Mouse (Mus musculus): ENCODE data around the gene Serpina3k. TPM values are rescaled to one million over a fixed set of nuclear protein-coding genes. Genes with fewer than 3 reads are reported as not detected.
"Not testable (repeated sequence)": the region's sequence is repeated elsewhere in the genome, so short reads cannot be mapped to it uniquely, and the experiment has no call there.

Serpina3k gene
- not detected in 2 replicates for polyA plus RNA-seq (2015; fragmentation: Nextera tagmentation; extraction: Ambion mirVana)

- H3K9me3 ChIP-seq (replicated peaks; ENCODE audit: low read length); H3K9ac ChIP-seq (ENCODE audit: low read depth, low read length); H3K27ac ChIP-seq; ATAC-seq (replicated peaks; ENCODE audit: low FRiP score, low read depth); H3K36me3 ChIP-seq (ENCODE audit: insufficient read depth, low read length); H3K4me1 ChIP-seq (replicated peaks; ENCODE audit: insufficient read depth, low read length); H3K4me2 ChIP-seq (ENCODE audit: low read length); DNase-seq (ENCODE audit: low spot score); H3K27me3 ChIP-seq (ENCODE audit: insufficient read depth, low read length); H3K4me3 ChIP-seq (replicated peaks; ENCODE audit: low read depth, low read length): not testable (repeated sequence)
- WGBS = 83% methylated on average over 3 of the region's 3 CpGs
These were observed at the start of gene Serpina3k, which contains the start of gene Serpina3m for GRCm38 (mm10) chr12:104338226-104338625. Serpina3k (plus strand) TSS chr12:104338486. Serpina3m (plus strand) TSS chr12:104338486.

GRCm38 (mm10) chr12:104289872-104290271 lies 48.4 kb upstream of the Serpina3k start:
- H3K4me1 ChIP-seq (replicated peaks; ENCODE audit: insufficient read depth, low read length) = no peaks in the 10 kb centered on the region
- no peaks in the 10 kb centered on the region for H3K27me3 ChIP-seq (ENCODE audit: insufficient read depth, low read length)
- TF ChIP-seq CTCF (IDR thresholded peaks at IDR 0.05; ENCODE audit: low read depth) = no peak
- WGBS = 51% methylated on average over 4 of the region's 4 CpGs
- H3K4me2 ChIP-seq (ENCODE audit: low read length) = no peak overlapping the region
- no peaks in the 10 kb centered on the region for H3K36me3 ChIP-seq (ENCODE audit: insufficient read depth, low read length)
- no peak overlapping the region for H3K9ac ChIP-seq (ENCODE audit: low read depth, low read length)
- no peak overlapping the region for H3K27ac ChIP-seq
- DNase-seq (ENCODE audit: low spot score) = no peak
- no peak for ATAC-seq (replicated peaks; ENCODE audit: low FRiP score, low read depth)
- H3K9me3 ChIP-seq (replicated peaks; ENCODE audit: low read length) = no peaks in the 10 kb centered on the region
- H3K4me3 ChIP-seq (replicated peaks; ENCODE audit: low read depth, low read length) = no peak overlapping the region

- no peak overlapping the region for H3K27ac ChIP-seq
- no peaks in the 10 kb centered on the region for H3K9me3 ChIP-seq (replicated peaks; ENCODE audit: low read length)
- ATAC-seq (replicated peaks; ENCODE audit: low FRiP score, low read depth) = no peak
- H3K36me3 ChIP-seq (ENCODE audit: insufficient read depth, low read length) = no peaks in the 10 kb centered on the region
- 86% methylated on average over 2 of the region's 2 CpGs for WGBS
- H3K4me1 ChIP-seq (replicated peaks; ENCODE audit: insufficient read depth, low read length) = no peaks in the 10 kb centered on the region
- no peak for DNase-seq (ENCODE audit: low spot score)
- no peak for TF ChIP-seq CTCF (IDR thresholded peaks at IDR 0.05; ENCODE audit: low read depth)
- H3K4me2 ChIP-seq (ENCODE audit: low read length) = no peak overlapping the region
- H3K9ac ChIP-seq (ENCODE audit: low read depth, low read length) = no peak overlapping the region
- H3K27me3 ChIP-seq (ENCODE audit: insufficient read depth, low read length) = no peaks in the 10 kb centered on the region
- no peak overlapping the region for H3K4me3 ChIP-seq (replicated peaks; ENCODE audit: low read depth, low read length)
These were observed 44.3 kb upstream of the Serpina3k start for GRCm38 (mm10) chr12:104293963-104294362.

GRCm38 (mm10) chr12:104298049-104298448 lies 40.2 kb upstream of the Serpina3k start:
- no peak overlapping the region for H3K9ac ChIP-seq (ENCODE audit: low read depth, low read length)
- no peaks in the 10 kb centered on the region for H3K27me3 ChIP-seq (ENCODE audit: insufficient read depth, low read length)
- H3K4me1 ChIP-seq (replicated peaks; ENCODE audit: insufficient read depth, low read length) = no peaks in the 10 kb centered on the region
- 87% methylated on average over 2 of the region's 2 CpGs for WGBS
- ATAC-seq (replicated peaks; ENCODE audit: low FRiP score, low read depth) (no peak), DNase-seq (ENCODE audit: low spot score) (no peak)
- TF ChIP-seq CTCF (IDR thresholded peaks at IDR 0.05; ENCODE audit: low read depth) = no peak
- no peaks in the 10 kb centered on the region for H3K9me3 ChIP-seq (replicated peaks; ENCODE audit: low read length)
- no peaks in the 10 kb centered on the region for H3K36me3 ChIP-seq (ENCODE audit: insufficient read depth, low read length)
- H3K4me2 ChIP-seq (ENCODE audit: low read length) = no peak overlapping the region
- no peak overlapping the region for H3K4me3 ChIP-seq (replicated peaks; ENCODE audit: low read depth, low read length)
- no peak overlapping the region for H3K27ac ChIP-seq

GRCm38 (mm10) chr12:104305991-104306390 lies 32.3 kb upstream of the Serpina3k start:
- no peak overlapping the region for H3K4me2 ChIP-seq (ENCODE audit: low read length)
- no peaks in the 10 kb centered on the region for H3K9me3 ChIP-seq (replicated peaks; ENCODE audit: low read length)
- H3K9ac ChIP-seq (ENCODE audit: low read depth, low read length) = no peak overlapping the region
- DNase-seq (ENCODE audit: low spot score) = no peak
- H3K27ac ChIP-seq = no peak overlapping the region
- TF ChIP-seq CTCF (IDR thresholded peaks at IDR 0.05; ENCODE audit: low read depth) = no peak
- H3K4me3 ChIP-seq (replicated peaks; ENCODE audit: low read depth, low read length) = no peak overlapping the region
- no peaks in the 10 kb centered on the region for H3K27me3 ChIP-seq (ENCODE audit: insufficient read depth, low read length)
- no peaks in the 10 kb centered on the region for H3K36me3 ChIP-seq (ENCODE audit: insufficient read depth, low read length)
- no peak for ATAC-seq (replicated peaks; ENCODE audit: low FRiP score, low read depth)
- 85% methylated on average over 4 of the region's 4 CpGs for WGBS
- H3K4me1 ChIP-seq (replicated peaks; ENCODE audit: insufficient read depth, low read length) = no peaks in the 10 kb centered on the region

GRCm38 (mm10) chr12:104314253-104314652 lies 24.0 kb upstream of the Serpina3k start, which contains the start of gene Serpina3j:
Serpina3j (plus strand) TSS chr12:104314553.
- H3K27me3 ChIP-seq (ENCODE audit: insufficient read depth, low read length) = no peaks in the 10 kb centered on the region
- H3K9ac ChIP-seq (ENCODE audit: low read depth, low read length) = no peak within 1 kb of the TSS
- H3K27ac ChIP-seq = no peak within 1 kb of the TSS
- no peak within 1 kb of the TSS for H3K4me2 ChIP-seq (ENCODE audit: low read length)
- H3K9me3 ChIP-seq (replicated peaks; ENCODE audit: low read length) = no peaks in the 10 kb centered on the region
- H3K4me3 ChIP-seq (replicated peaks; ENCODE audit: low read depth, low read length) = no peak within 1 kb of the TSS
- TF ChIP-seq CTCF (IDR thresholded peaks at IDR 0.05; ENCODE audit: low read depth) = no peak
- WGBS = 88% methylated on average over 1 of the region's 1 CpGs
- ATAC-seq (replicated peaks; ENCODE audit: low FRiP score, low read depth) (no peak), DNase-seq (ENCODE audit: low spot score) (no peak)
- H3K36me3 ChIP-seq (ENCODE audit: insufficient read depth, low read length) = no peaks in the 10 kb centered on the region
- no peaks in the 10 kb centered on the region for H3K4me1 ChIP-seq (replicated peaks; ENCODE audit: insufficient read depth, low read length)

GRCm38 (mm10) chr12:104322454-104322853 lies 15.8 kb upstream of the Serpina3k start:
- Histone ChIP-seq H3K4me1 (replicated peaks; ENCODE audit: insufficient read depth, low read length) (no peaks in the 10 kb centered on the region), H3K27ac (no peak overlapping the region), H3K9me3 (replicated peaks; ENCODE audit: low read length) (no peaks in the 10 kb centered on the region), H3K36me3 (ENCODE audit: insufficient read depth, low read length) (no peaks in the 10 kb centered on the region), H3K4me3 (replicated peaks; ENCODE audit: low read depth, low read length) (no peak overlapping the region), H3K9ac (ENCODE audit: low read depth, low read length) (no peak overlapping the region), H3K4me2 (ENCODE audit: low read length) (no peak overlapping the region), H3K27me3 (ENCODE audit: insufficient read depth, low read length) (no peaks in the 10 kb centered on the region)
- 79% methylated on average over 1 of the region's 1 CpGs for WGBS
- DNase-seq (ENCODE audit: low spot score) (no peak), ATAC-seq (replicated peaks; ENCODE audit: low FRiP score, low read depth) (no peak)
- TF ChIP-seq CTCF (IDR thresholded peaks at IDR 0.05; ENCODE audit: low read depth) = no peak
